Mouse (Mus musculus) forebrain, embryonic 13.5 days (tissue): ENCODE data around the gene Spata20. TPM values are rescaled to one million over a fixed set of nuclear protein-coding genes. Genes with fewer than 3 reads are reported as not detected.

Source experiments
- ATAC-seq: fragments of 200-750 bp; cut with Nextera tagmentation; 2 replicates; pipeline ENCODE4 v1.8.0; 2017
- H3K27ac ChIP-seq: fragments of 300-500 bp; sonication (generic); 2 replicates; pipeline ENCODE4 v1.5.1; 2015; ENCODE audit warnings: inconsistent platforms, mild to moderate bottlenecking, moderate library complexity
- H3K27me3 ChIP-seq: fragments of 300-500 bp; sonication (generic); 2 replicates; pipeline ENCODE4 v1.6.1; 2015; ENCODE audit warnings: mild to moderate bottlenecking, inconsistent platforms
- H3K36me3 ChIP-seq: fragments of 300-500 bp; sonication (generic); 2 replicates; pipeline ENCODE4 v1.6.1; 2015; ENCODE audit warnings: mild to moderate bottlenecking, inconsistent platforms; ENCODE audit not compliant: poor library complexity, severe bottlenecking
- H3K4me1 ChIP-seq: fragments of 300-500 bp; sonication (generic); 2 replicates; pipeline ENCODE4 v1.6.1; 2015; ENCODE audit warnings: inconsistent platforms
- H3K4me2 ChIP-seq: fragments of 300-500 bp; sonication (generic); 2 replicates; pipeline ENCODE4 v1.6.1; 2015; ENCODE audit warnings: inconsistent platforms, mild to moderate bottlenecking, moderate library complexity
- H3K4me3 ChIP-seq: fragments of 300-500 bp; sonication (generic); 2 replicates; pipeline ENCODE4 v1.5.1; 2015; ENCODE audit warnings: mild to moderate bottlenecking, inconsistent platforms
- H3K9ac ChIP-seq: fragments of 300-500 bp; sonication (generic); 2 replicates; pipeline ENCODE4 v1.6.1; 2015; ENCODE audit warnings: mild to moderate bottlenecking, inconsistent platforms
- H3K9me3 ChIP-seq: fragments of 300-500 bp; sonication (generic); replicated peaks from 2 replicates; pipeline ENCODE4 v1.6.1; 2016; ENCODE audit warnings: inconsistent platforms
- WGBS: fragments of 180-500 bp; shearing (Covaris S2); methylation state at CpG from one replicate; pipeline ENCODE4 v1.1.7; 2015; 5-methylcytosine and 5-hydroxymethylcytosine counted together
- polyA plus RNA-seq: library from polyadenylated mRNA; unstranded; fragments of >200 nt; fragmentation: Nextera tagmentation; extraction: Ambion mirVana; gene quantifications from 2 replicates; pipeline ENCODE4 v1.2.1, GENCODE M21; 2015

The Spata20 gene
- 0.18 TPM in 1 of 2 replicates, not detected in the other for polyA plus RNA-seq

GRCm38 (mm10) chr11:94486001-94486400 is at the start of gene Spata20:
Spata20 (minus strand) TSS chr11:94486179.
- peak within 1 kb of the TSS; percentile 48 for H3K4me2 ChIP-seq
- H3K4me1 ChIP-seq = peaks cover 4% of the 10 kb centered on the region; the same call in 1 of the 2 replicates
- peak within 1 kb of the TSS; percentile 20 for H3K4me3 ChIP-seq
- peaks cover 36% of the 10 kb centered on the region for H3K27me3 ChIP-seq
- no peaks in the 10 kb centered on the region for H3K36me3 ChIP-seq
- no peak within 1 kb of the TSS for H3K9ac ChIP-seq
- ATAC-seq = peak; percentile 85
- WGBS = 5% methylated on average over 24 of the region's 24 CpGs
- no peak within 1 kb of the TSS for H3K27ac ChIP-seq
- no peaks in the 10 kb centered on the region for H3K9me3 ChIP-seq

- no peak overlapping the region for H3K4me3 ChIP-seq
- no peak overlapping the region for H3K27ac ChIP-seq
- H3K9ac ChIP-seq = no peak overlapping the region
- no peaks in the 10 kb centered on the region for H3K4me1 ChIP-seq
- ATAC-seq = no peak
- WGBS = 82% methylated on average over 8 of the region's 8 CpGs
- no peak overlapping the region for H3K4me2 ChIP-seq
- no peaks in the 10 kb centered on the region for H3K9me3 ChIP-seq
- no peaks in the 10 kb centered on the region for H3K27me3 ChIP-seq
- no peaks in the 10 kb centered on the region for H3K36me3 ChIP-seq
Measured at GRCm38 (mm10) chr11:94533171-94533570, 47.2 kb upstream of the Spata20 start.

DNA sequence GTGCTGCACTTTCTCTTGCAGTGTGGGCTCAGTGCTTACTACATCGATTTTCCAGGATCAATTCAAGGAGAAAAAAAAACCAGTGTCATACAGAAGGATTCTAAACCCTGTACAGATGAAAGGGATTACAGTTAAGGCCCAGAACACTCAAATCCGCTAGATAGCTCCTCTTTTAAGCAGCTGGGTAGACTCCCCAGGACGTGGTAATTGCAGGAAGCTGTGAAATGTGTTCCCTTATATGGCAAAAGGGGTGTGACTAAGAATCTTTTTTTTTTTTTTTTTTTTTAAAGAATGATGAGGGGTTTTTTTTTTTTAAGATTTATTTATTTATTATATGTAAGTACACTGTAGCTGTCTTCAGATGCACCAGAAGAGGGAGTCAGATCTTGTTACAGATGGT is 42.9 kb upstream of the Spata20 start:
- no peaks in the 10 kb centered on the region for H3K9me3 ChIP-seq
- 41% methylated on average over 3 of the region's 3 CpGs for WGBS
- H3K4me2 ChIP-seq = no peak overlapping the region
- H3K27ac ChIP-seq = no peak overlapping the region
- H3K9ac ChIP-seq = no peak overlapping the region
- no peaks in the 10 kb centered on the region for H3K36me3 ChIP-seq
- no peak for ATAC-seq
- H3K4me3 ChIP-seq = no peak overlapping the region
- no peaks in the 10 kb centered on the region for H3K27me3 ChIP-seq
- peaks cover 4% of the 10 kb centered on the region; the same call in 1 of the 2 replicates for H3K4me1 ChIP-seq

DNA sequence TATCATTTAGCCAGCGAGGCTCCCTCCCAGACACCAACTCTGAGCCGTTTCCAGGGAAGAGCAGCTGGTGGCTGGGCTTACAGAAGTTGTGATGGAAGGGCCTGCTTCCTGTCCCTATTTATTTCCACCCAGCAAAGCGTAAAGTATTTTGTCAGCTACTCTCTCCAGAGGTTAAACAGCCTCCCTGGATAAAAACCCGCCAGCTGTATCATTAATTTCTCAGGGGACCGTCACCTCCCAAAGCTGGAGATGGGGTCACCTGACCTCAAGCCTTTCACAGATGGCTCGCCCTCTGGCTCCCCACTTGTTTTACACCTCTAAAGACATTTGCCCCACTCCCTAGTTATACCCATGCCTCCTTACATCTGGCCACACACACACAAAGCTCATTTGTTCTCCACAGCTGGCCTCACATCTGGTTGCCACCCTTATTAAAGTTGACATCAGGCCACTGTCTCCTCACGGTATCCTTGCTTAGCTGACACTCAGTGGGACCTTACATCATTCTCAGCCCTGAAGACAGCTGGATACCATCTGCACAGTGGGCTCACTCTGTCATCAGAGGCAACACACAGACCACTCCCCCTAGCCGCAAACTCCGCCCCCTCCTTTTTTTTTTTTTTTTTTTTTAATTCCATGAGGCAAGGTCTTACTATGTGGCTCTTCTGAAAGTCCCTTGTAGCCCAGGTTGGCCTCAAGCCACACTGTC is 40.3 kb upstream of the Spata20 start:
- Histone ChIP-seq H3K9me3 (no peaks in the 10 kb centered on the region), H3K4me3 (no peak overlapping the region), H3K36me3 (no peaks in the 10 kb centered on the region), H3K4me1 (peaks cover 10% of the 10 kb centered on the region; the same call in 1 of the 2 replicates), H3K4me2 (no peak overlapping the region), H3K9ac (no peak overlapping the region), H3K27me3 (no peaks in the 10 kb centered on the region), H3K27ac (no peak overlapping the region)
- ATAC-seq = no peak
- 54% methylated on average over 9 of the region's 9 CpGs for WGBS

DNA sequence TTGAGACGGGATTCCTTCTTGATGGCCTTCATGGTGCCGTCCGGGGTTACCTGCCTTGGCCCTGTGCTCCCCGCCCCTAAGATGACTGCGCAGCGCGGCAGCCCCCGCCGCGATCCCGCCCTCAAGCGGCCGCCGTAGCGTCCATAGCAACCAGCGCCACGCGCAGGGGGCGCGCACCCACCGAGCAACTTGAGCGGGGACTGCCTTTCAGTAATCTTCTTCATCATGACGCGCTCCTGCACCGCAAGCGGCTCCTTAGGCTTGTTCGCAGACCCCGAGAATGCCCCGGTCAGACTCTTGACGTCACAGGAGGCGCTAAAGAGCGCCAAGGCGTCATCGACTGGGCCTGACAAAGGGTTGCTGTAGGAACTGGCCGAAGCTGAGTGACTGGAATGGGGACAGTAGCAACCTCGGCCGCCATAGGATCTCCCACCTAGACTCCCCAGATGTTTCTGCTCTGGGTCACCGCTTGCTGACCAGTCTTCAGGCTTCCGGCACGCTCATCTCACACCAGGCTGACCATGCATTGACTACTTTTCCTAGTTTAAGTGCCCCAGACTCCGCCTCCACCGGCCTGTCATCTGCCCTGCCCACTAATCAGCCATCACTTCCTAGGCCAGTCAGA is 35.4 kb upstream of the Spata20 start, which contains the start of gene Mycbpap:
Gene Mycbpap, minus strand, starts transcription at position 524 of the 625 bp plus-strand sequence.
- 2% methylated on average over 39 of the region's 42 CpGs for WGBS
- Histone ChIP-seq H3K4me3 (peak within 1 kb of the TSS; percentile 51), H3K4me1 (peaks cover 14% of the 10 kb centered on the region; the same call in 1 of the 2 replicates), H3K36me3 (no peaks in the 10 kb centered on the region), H3K9ac (peak within 1 kb of the TSS; percentile 70), H3K27me3 (no peaks in the 10 kb centered on the region), H3K4me2 (peak within 1 kb of the TSS; percentile 94), H3K9me3 (no peaks in the 10 kb centered on the region), H3K27ac (no peak within 1 kb of the TSS)
- peak; percentile 71 for ATAC-seq

GRCm38 (mm10) chr11:94513452-94513851 is 27.5 kb upstream of the Spata20 start:
- H3K9ac ChIP-seq = no peak overlapping the region
- ATAC-seq = no peak
- H3K36me3 ChIP-seq = no peaks in the 10 kb centered on the region
- H3K27ac ChIP-seq = no peak overlapping the region
- no peaks in the 10 kb centered on the region for H3K27me3 ChIP-seq
- no peaks in the 10 kb centered on the region for H3K4me1 ChIP-seq
- H3K9me3 ChIP-seq = no peaks in the 10 kb centered on the region
- WGBS = 80% methylated on average over 9 of the region's 9 CpGs
- H3K4me2 ChIP-seq = no peak overlapping the region
- no peak overlapping the region for H3K4me3 ChIP-seq

DNA sequence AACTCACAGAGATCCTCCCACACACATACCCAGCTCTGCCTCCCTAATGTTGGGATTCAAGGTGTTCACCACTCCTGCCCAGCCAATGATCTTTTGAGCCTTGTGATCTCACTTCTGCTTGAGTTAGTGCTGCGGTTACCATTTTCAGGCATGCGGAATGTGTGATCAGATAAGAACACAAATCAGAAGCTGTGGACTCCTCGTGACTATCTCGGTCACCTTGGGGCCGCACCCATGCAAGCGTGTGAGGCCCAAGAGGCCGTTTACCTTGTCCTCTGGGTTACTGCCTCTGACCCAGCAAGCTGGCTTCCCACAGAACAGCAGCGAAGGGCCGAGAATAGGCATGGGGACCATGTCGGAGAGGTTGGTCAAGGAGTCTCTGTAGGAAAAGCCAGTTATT is 23.0 kb upstream of the Spata20 start:
- WGBS = 93% methylated on average over 10 of the region's 10 CpGs
- ATAC-seq = no peak

DNA sequence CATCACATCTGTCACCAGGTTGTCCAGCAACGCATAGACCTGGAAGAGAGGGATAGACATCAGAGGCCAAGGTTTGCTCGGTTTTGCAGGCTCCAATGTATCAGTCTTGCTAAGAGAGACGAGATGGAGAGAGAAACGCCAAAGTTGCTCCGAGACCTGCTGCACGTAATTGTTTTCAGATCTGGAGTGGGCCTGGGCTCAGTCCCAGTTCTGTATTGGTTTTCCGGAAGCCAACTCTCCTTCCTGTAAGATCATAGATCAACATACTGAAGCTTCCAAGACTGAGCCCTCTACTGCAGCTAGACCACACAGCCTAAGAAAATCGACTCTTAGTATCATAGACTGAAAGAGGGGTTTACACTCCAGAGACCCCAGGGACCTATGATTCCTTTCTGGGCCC is 15.5 kb upstream of the Spata20 start:
- H3K27me3 ChIP-seq = peaks cover 27% of the 10 kb centered on the region

More for the DNA sequence above, 23.0 kb upstream of the Spata20 start:
- Histone ChIP-seq H3K9ac (no peak overlapping the region), H3K4me2 (no peak overlapping the region), H3K9me3 (no peaks in the 10 kb centered on the region), H3K27me3 (no peaks in the 10 kb centered on the region), H3K36me3 (no peaks in the 10 kb centered on the region), H3K27ac (no peak overlapping the region), H3K4me3 (no peak overlapping the region), H3K4me1 (no peaks in the 10 kb centered on the region)

GRCm38 (mm10) chr11:94500362-94500761 is 14.4 kb upstream of the Spata20 start:
- Histone ChIP-seq H3K36me3 (no peaks in the 10 kb centered on the region), H3K9me3 (no peaks in the 10 kb centered on the region), H3K4me2 (0 out of 2 replicates have a peak overlapping the region, but pooled peaks have one; percentile 57), H3K9ac (no peak overlapping the region), H3K27me3 (peaks cover 29% of the 10 kb centered on the region), H3K27ac (no peak overlapping the region), H3K4me1 (peaks cover 28% of the 10 kb centered on the region), H3K4me3 (no peak overlapping the region)
- 36% methylated on average over 8 of the region's 8 CpGs for WGBS
- ATAC-seq = no peak

More for the DNA sequence above, 15.5 kb upstream of the Spata20 start:
- Histone ChIP-seq H3K4me1 (peaks cover 28% of the 10 kb centered on the region), H3K4me3 (no peak overlapping the region), H3K27ac (no peak overlapping the region), H3K4me2 (no peak overlapping the region), H3K9ac (no peak overlapping the region), H3K36me3 (no peaks in the 10 kb centered on the region), H3K9me3 (no peaks in the 10 kb centered on the region)
- 88% methylated on average over 8 of the region's 8 CpGs for WGBS
- ATAC-seq = no peak

- Histone ChIP-seq H3K27ac (no peak within 1 kb of the TSS), H3K9ac (peak within 1 kb of the TSS; percentile 52), H3K27me3 (peaks cover 33% of the 10 kb centered on the region), H3K4me2 (peak within 1 kb of the TSS; percentile 57), H3K4me3 (peak within 1 kb of the TSS; percentile 25), H3K9me3 (no peaks in the 10 kb centered on the region), H3K36me3 (no peaks in the 10 kb centered on the region), H3K4me1 (peaks cover 28% of the 10 kb centered on the region)
- ATAC-seq = 0 out of 2 replicates have a peak, but pooled peaks have one; percentile 21
- 1% methylated on average over 26 of the region's 26 CpGs for WGBS
Measured at GRCm38 (mm10) chr11:94499661-94500152, 13.7 kb upstream of the Spata20 start, which contains the start of gene Epn3. Epn3 (minus strand) TSS chr11:94499974.

DNA sequence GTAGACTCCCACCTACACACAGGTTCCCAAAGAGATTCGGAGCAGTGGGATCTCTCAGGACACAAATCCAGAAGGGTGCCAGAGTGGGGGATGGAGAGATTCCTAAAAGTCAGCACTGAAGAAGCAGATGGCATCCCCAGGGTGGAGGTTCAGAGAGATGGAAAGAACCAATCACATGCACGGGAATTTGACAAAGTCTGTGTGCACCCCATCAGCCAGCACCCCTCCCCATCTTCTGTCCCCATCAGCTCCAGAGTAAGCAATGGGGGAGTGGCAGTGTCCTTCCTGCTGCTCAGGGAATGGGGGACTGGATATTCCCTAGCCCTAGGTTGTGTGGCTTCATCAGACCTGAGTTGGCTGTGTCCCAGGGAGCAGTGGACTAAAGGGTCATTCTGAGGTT is 13.1 kb upstream of the Spata20 start:
- Histone ChIP-seq H3K27me3 (peaks cover 33% of the 10 kb centered on the region), H3K36me3 (no peaks in the 10 kb centered on the region), H3K4me1 (peaks cover 28% of the 10 kb centered on the region), H3K9ac (no peak overlapping the region), H3K4me3 (peak overlapping the region; percentile 25; the same call in 1 of the 2 replicates), H3K27ac (no peak overlapping the region), H3K4me2 (peak overlapping the region; percentile 57), H3K9me3 (no peaks in the 10 kb centered on the region)
- ATAC-seq = peak; percentile 71
- WGBS = 13% methylated on average over 2 of the region's 2 CpGs
